Comparison of ENCODE assay signal across 8 mouse cellular contexts in the genomic region with DNA sequence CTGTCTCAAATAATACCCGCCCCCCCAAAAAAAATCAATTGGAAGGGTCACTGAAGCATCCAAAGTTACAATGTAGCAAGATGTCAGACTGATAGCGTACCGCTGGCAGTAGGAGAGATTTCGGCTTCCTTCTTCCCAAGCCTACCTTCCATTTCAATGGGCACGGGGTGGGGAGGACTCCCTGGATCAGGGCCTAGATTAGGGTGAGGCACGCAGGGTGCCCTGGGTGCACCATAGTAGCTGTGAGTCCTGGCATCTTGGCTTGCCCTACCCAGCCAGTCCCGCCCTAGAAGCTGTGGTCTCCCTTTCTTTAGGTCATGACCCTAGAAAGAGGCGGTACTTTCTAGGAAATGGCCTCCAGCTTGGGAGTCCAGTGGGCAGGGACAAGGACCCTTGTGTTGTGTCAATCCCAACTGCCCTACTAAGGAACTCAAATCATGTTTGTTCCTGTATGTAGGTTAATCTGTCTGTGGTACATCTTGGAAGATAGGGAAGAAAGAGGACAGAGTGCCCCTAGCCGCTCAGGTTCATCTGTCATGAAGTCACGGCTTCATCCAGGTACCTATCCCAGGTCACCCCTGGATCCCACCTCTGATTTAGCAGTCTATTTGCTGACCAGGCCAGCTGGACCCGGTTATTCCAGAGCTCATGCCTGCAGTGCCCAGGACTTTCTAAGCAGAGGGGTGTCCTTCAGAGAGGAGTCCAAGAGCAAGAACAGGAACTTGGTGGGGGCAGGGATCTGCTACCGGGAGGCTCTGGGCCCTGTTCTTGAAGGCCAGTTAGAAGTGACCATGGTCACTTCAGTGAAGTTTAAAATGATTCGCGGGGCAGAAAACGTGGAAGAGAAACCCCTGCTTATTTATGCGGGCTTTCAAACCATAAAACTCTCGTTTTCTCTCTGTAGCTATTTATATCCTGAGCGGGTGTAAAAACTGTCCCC. TPM values are rescaled to one million over a fixed set of nuclear protein-coding genes. Genes with fewer than 3 reads are reported as not detected.
A peak's percentile ranks its signal among the peaks of the same experiment; 100 is the strongest.
DNase-seq lines count a peak whose midpoint lies in the region; ATAC-seq lines count a peak whose summit lies in the region.

No protein-coding gene starts in this region.

- peak overlapping the region; percentile 93 for H3K4me2 ChIP-seq in forebrain, embryonic 12.5 days
- H3K4me2 ChIP-seq in hindbrain, embryonic 14.5 days (replicated peaks): peak overlapping the region; percentile 90

- no peak for ATAC-seq in forebrain, embryonic 12.5 days (ENCODE audit: low FRiP score)
- no peak for ATAC-seq in hindbrain, embryonic 14.5 days (ENCODE audit: low FRiP score)
- no peak for ATAC-seq in erythroid progenitor cell, adult 5-6 weeks (replicated peaks; ENCODE audit: low FRiP score, poor library complexity, severe bottlenecking)

- no peaks in the 10 kb centered on the region for H3K27me3 ChIP-seq in forebrain, embryonic 12.5 days
- H3K27me3 ChIP-seq in hindbrain, embryonic 14.5 days (ENCODE audit: control insufficient read depth, insufficient read depth, low read length): no peaks in the 10 kb centered on the region

- H3K27ac ChIP-seq in forebrain, embryonic 12.5 days: peak overlapping the region; percentile 98
- H3K27ac ChIP-seq in hindbrain, embryonic 14.5 days: peak overlapping the region; percentile 99

- 56% methylated on average over 18 of the region's 18 CpGs for WGBS in forebrain, embryonic 12.5 days
- WGBS in hindbrain, embryonic 14.5 days: 59% methylated on average over 18 of the region's 18 CpGs

- H3K9me3 ChIP-seq in forebrain, embryonic 12.5 days: no peaks in the 10 kb centered on the region
- H3K9me3 ChIP-seq in hindbrain, embryonic 14.5 days (ENCODE audit: control insufficient read depth, low read length): no peaks in the 10 kb centered on the region

- peaks cover 3% of the 10 kb centered on the region for H3K36me3 ChIP-seq in forebrain, embryonic 12.5 days (replicated peaks)
- H3K36me3 ChIP-seq in hindbrain, embryonic 14.5 days (replicated peaks; ENCODE audit: control insufficient read depth, insufficient read depth): no peaks in the 10 kb centered on the region

- peak overlapping the region; percentile 95 for H3K9ac ChIP-seq in forebrain, embryonic 12.5 days
- peak overlapping the region; percentile 82 for H3K9ac ChIP-seq in hindbrain, embryonic 14.5 days

- peak overlapping the region; percentile 84 for H3K4me3 ChIP-seq in forebrain, embryonic 12.5 days (replicated peaks)
- H3K4me3 ChIP-seq in hindbrain, embryonic 14.5 days (replicated peaks; ENCODE audit: low read length): peak overlapping the region; percentile 97

- DNase-seq in layer of hippocampus, adult 11-12 months (ENCODE audit: low spot score): peak; percentile 28
- no peak for DNase-seq in layer of hippocampus, postnatal 14 days (ENCODE audit: low spot score in 2 of 2)
- peak; percentile 35 for DNase-seq in adrenal gland, postnatal 25 days
- DNase-seq in hindbrain, embryonic 14.5 days (ENCODE audit: low spot score): peak; percentile 31
- DNase-seq in liver: peak; percentile 44
- peak; percentile 42 for DNase-seq in neural tube, embryonic 10.5 days (ENCODE audit: extremely low spot score, low spot score)

- peaks cover 31% of the 10 kb centered on the region for H3K4me1 ChIP-seq in forebrain, embryonic 12.5 days
- peaks cover 24% of the 10 kb centered on the region for H3K4me1 ChIP-seq in hindbrain, embryonic 14.5 days (replicated peaks; ENCODE audit: control insufficient read depth, insufficient read depth, low read length)

RNA-seq across cellular contexts. Expression of gene Rcor1, which starts 1.6 kb away (rescaled TPM):
- total RNA-seq in layer of hippocampus, postnatal 14 days (2021): 10 to 100 TPM; 17.6 to 19.2 TPM
- total RNA-seq in adrenal gland, postnatal 25 days (2021): 45.6 and 54.7 TPM in 2 replicates
- polyA plus RNA-seq in forebrain, embryonic 12.5 days (2016; fragmentation: Nextera tagmentation; extraction: Ambion mirVana): 10.1 and 10.7 TPM in 2 replicates
- 6.6 and 6.8 TPM in 2 replicates for polyA plus RNA-seq in hindbrain, embryonic 14.5 days (2014; fragmentation: Nextera tagmentation; extraction: Ambion mirVana)
- 27.8 and 31.0 TPM in 2 replicates for total RNA-seq in erythroid progenitor cell, adult 5-6 weeks (2015; ENCODE audit: low replicate concordance)
- total RNA-seq in erythroid progenitor cell, adult 5-6 weeks (2017; ENCODE audit: low replicate concordance): 21.2 and 40.1 TPM in 2 replicates

RNA-seq across cellular contexts. Expression of gene Ankrd9, which starts 58.7 kb away (rescaled TPM):
- 10 to 100 TPM in 1 of 2 experiments, 1 to 10 TPM in 1; 9.6 to 10.1 TPM for total RNA-seq in layer of hippocampus, postnatal 14 days (2021)
- total RNA-seq in adrenal gland, postnatal 25 days (2021): 22.3 and 36.5 TPM in 2 replicates
- polyA plus RNA-seq in forebrain, embryonic 12.5 days (2016; fragmentation: Nextera tagmentation; extraction: Ambion mirVana): 15.0 and 15.5 TPM in 2 replicates
- polyA plus RNA-seq in hindbrain, embryonic 14.5 days (2014; fragmentation: Nextera tagmentation; extraction: Ambion mirVana): 7.1 and 10.2 TPM in 2 replicates
- total RNA-seq in erythroid progenitor cell, adult 5-6 weeks (2015; ENCODE audit: low replicate concordance): 8.4 and 13.3 TPM in 2 replicates
- 18.3 and 20.3 TPM in 2 replicates for total RNA-seq in erythroid progenitor cell, adult 5-6 weeks (2017; ENCODE audit: low replicate concordance)

Comparison
In these comparisons a context has a peak if more than half of its experiments do, and no peak if none do; other contexts are left out.
1. DNase-seq: peak in layer of hippocampus, adult 11-12 months (single experiment), adrenal gland, postnatal 25 days (single experiment), hindbrain, embryonic 14.5 days (single experiment), liver (single experiment) and neural tube, embryonic 10.5 days (single experiment); none in layer of hippocampus, postnatal 14 days (0 of 2).